Mouse (Mus musculus) common myeloid progenitor, adult 5-6 weeks (primary cell): Measurements from ENCODE around the gene Fbln5. TPM values are rescaled to one million over a fixed set of nuclear protein-coding genes. Genes with fewer than 3 reads are reported as not detected.
A peak's percentile ranks its signal among the peaks of the same experiment; 100 is the strongest.

ENCODE experiments used
- ATAC-seq: replicated peaks from 2 replicates; pipeline ENCODE4 v1.8.0; 2016; ENCODE audit warnings: low read depth, mild to moderate bottlenecking, moderate TSS enrichment, inconsistent platforms; ENCODE audit not compliant: poor library complexity, severe bottlenecking
- total RNA-seq: library from RNA; stranded (forward); fragments of 200-1000, 187-1606 nt; gene quantifications from 2 replicates; pipeline ENCODE4 v1.2.3, GENCODE M21; 2017

Fbln5 gene
- total RNA-seq, 1 experiment from 2014 or later = not detected

DNA sequence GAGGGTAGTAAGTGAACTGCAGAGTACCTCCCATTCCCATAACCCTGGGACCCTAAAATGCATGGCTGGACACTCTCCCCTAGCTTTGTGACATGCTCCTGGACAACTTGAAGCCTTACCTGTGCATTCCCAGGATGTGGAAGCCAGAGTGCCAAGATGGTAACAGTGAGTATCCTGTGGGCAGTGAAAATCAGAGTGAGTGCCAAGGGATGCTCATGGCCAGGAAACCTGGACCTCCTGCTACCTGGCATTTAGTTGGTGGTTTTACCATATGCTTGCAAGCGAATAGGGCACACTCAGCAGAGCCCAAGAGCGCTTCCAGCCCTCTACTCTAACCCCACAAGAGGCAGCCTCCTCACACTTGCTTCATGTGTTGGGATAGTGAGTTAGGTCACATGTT is 4.4 kb downstream of the Fbln5 start:
- no peak for ATAC-seq

- peak; percentile 80 for ATAC-seq
These were observed 7.7 kb downstream of the Fbln5 start for GRCm38 (mm10) chr12:101811181-101811580.

GRCm38 (mm10) chr12:101810515-101810914 is 8.3 kb downstream of the Fbln5 start:
- no peak for ATAC-seq

DNA sequence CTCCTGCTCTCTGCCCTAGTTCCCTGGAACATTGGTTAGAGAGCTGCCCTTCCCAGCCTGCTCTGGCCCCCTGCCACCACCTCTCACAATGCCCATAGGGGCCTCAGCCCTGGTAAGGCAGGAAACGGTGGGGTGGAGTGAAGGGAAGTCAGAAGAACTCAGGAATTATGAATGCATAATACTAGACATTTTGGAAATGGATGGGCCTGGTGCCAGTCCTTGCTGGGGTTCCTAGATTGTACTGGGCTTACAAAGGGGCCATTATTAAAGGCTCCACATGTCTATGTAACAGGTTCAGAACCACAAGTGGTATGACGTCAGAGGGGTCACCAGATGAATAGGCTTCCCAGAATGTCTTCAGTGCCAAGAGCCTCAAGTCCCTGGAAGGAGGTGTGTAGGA is 11.5 kb downstream of the Fbln5 start:
- ATAC-seq = no peak

DNA sequence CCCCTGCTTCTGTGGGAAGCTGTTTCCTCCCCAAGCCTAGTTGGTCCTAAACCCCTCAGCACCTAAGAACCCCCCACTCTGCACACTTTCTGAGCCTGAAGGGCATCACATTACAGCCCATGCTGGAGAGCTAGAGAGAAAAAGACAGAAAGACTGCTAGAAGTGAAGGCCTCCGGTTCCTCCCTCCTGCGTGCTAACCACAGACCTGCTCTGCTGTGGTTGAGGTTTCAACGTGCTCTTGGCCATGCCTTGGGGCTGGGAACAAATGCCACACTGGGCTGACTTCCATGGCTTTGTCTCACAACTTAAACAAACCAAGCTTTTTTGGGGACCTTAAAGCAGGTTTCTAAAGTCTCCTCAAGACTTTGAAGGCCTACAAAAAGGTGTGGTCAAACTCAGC is 16.4 kb downstream of the Fbln5 start:
- peak; percentile 73 for ATAC-seq

GRCm38 (mm10) chr12:101801744-101802143 is 17.1 kb downstream of the Fbln5 start:
- no peak for ATAC-seq

- ATAC-seq = no peak
These were observed 17.8 kb downstream of the Fbln5 start for GRCm38 (mm10) chr12:101801051-101801450.

GRCm38 (mm10) chr12:101798189-101798922 is 20.5 kb downstream of the Fbln5 start:
- no peak for ATAC-seq

DNA sequence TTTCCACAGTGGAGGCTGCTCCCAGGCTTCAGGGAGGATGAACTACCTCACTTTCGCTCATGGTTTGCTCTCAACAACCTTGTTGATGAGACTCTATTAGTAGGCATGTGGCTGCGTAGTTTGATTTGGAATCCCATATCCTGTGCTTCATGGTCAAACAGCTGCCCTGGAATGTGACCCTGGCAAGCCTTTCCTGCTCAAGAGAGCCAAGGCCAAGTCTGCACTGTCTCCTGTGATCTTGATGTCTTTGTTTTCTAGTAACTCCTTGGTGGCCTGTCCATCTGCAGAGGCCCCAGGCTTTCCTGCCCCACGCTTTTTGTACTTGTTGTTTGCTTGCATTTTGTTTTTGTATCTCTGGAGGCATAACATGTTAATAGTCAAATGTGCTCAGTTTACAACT is 24.4 kb downstream of the Fbln5 start:
- no peak for ATAC-seq

GRCm38 (mm10) chr12:101793221-101793621 is 25.6 kb downstream of the Fbln5 start:
- ATAC-seq = no peak

DNA sequence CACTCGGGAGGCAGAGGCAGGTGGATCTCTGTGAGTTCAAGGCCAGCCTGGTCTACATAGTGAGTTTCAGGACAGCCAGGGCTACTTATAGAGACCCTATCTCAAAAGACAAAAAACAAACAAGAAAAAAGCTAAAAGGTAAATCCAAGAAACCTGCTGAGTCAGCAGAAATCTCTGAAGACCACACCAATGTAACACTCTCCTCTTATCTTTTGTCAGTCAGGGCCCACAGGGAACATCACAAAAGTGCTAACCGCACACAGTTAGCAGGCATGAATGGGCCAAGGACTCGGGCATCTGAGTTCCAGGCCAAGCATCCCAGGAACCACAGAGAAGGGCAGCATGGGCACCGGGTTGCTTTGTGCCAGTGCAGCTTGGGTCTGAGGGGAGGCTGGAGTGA is 26.2 kb downstream of the Fbln5 start:
- no peak for ATAC-seq

- ATAC-seq = no peak
These were observed 29.1 kb downstream of the Fbln5 start for GRCm38 (mm10) chr12:101789767-101790166.

GRCm38 (mm10) chr12:101789250-101789649 is 29.6 kb downstream of the Fbln5 start:
- no peak for ATAC-seq

- no peak for ATAC-seq
These were observed 36.1 kb downstream of the Fbln5 start for GRCm38 (mm10) chr12:101782787-101783186.

DNA sequence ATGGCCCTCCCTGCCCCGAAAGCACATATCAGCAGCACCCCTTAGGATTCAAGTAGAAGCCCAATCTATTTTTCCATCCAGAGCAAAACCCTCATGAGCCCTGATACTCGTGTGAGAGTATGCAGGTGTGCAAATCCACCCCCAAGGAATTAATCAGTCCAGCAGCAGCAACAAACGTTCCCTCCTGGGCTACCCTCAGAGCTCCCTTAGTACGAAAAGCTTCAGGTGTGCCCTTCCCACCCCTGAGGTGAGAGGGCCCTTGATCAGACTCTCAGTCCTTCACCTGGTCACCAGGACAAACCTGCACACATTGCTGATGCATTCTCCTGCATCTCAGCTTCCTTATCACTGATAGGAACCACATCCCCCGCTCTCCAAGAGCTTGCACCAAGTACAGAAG is 37.9 kb downstream of the Fbln5 start:
- ATAC-seq = no peak

DNA sequence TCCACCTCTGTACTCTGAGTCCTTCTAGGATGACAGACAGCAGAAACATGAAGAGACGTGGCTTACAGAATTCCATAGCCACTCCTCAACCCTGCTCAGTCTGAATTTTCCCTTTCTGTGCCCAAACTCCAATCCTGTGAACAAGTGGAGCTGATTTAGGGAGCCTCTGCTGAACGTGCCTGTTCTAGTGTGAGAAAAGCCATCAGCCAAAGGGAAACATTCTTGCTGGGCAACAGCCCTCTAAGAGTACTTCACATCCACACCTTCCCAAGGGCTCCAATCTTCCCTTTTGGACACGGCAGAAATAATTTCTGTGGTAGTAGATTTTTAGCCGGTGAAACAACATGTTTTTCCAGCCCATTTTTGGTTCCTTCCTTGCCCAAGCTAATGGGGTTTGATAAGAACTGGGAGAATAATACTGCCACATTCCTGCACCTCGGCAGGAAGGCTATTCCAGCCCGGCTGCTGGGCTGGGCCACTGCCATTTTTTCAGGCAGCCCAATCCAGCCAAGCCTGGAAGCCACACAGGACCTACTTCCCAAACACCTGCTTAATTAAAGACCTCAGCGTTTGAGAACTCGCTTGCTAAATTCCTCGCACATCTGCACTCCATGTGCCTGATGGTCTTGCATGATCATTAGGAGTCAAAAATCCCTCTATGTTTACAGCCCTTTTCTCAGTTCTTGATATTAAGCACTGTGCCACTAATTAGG is 41.1 kb downstream of the Fbln5 start:
- no peak for ATAC-seq

DNA sequence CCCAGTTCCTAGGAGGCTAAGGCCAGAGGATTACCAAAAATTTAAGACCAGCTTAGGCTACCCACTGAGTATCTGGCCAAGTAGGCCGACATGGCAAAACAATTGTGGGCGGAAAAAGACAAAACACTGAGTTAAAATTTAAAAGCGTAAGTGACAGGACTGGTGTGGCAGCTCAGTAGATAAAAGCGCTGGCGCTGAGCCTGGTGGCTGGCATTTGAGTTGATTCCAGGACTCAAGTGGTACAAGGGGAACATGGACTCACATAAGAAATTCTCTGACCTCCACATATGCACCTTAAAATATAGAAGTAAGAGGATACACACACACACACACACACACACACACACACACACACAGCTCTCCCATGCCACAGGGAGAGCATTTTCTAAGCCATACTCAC is 42.5 kb downstream of the Fbln5 start:
- no peak for ATAC-seq

DNA sequence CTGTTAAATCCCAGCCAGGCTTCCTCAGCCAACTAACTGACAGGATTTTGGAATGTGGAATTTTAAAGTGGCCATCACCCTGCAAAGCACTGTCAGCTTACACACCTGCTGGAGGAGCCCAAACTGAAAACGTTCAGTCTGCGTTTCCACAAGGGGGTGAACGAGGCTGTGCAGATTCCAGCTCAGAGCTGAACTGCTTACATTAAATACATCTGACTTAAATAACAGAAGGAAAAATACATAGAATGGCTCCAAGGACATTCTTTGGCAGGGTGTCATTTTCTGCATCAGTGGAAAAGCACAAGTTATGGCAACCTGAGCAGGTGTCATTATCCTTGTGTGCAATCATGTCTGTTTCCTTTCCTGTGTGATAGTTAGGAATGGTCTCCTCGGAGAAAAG is 44.7 kb downstream of the Fbln5 start:
- no peak for ATAC-seq

DNA sequence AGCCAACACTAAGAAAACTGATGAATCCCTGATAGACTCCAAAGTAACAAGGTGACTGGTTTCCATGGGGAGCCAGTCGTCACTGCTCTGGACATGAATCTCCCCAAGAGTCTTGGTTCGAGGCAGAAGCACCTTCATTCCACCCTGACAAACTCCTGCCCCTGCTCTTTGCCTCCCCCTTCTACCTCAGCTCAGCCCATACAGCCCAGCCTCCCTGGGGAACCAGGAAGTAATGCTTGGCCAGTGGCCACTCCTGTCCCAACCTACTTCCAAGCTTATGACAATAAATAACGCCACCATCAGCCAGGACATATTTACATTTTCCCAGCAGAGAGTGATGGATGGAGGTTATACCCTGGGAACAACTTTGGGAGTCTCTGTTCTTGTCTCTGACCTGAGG is 45.9 kb downstream of the Fbln5 start:
- no peak for ATAC-seq

GRCm38 (mm10) chr12:101770283-101771015 is 48.4 kb downstream of the Fbln5 start:
- ATAC-seq = no peak
